Mouse (Mus musculus): ENCODE measurements around the gene Apol9a. TPM values are rescaled to one million over a fixed set of nuclear protein-coding genes. Genes with fewer than 3 reads are reported as not detected.
A peak's percentile ranks its signal among the peaks of the same experiment; 100 is the strongest.

Gene Apol9a
- total RNA-seq, 2 experiments from 2014 or later, result not detected

DNA sequence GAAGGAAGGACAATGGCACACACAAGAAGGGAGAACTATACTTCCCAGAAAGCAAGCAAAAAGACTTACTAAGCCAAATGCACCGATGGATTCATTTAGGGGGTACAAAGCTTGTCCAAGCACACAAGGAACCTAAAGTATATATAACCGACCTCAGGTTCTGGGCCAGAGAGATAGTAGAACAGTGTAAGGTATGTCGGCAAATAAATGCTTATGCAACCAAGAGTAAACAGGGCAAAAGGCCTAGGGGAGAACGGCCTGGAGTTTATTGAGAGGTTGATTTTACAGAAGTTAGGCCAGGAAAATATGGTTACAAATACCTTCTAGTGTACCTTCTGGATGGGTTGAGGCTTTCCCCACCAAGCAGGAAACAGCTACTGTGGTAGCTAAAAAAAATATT, 33.5 kb downstream of the Apol9a start:
- no peak for DNase-seq (ENCODE audit: low spot score in 2 of 2)

DNA sequence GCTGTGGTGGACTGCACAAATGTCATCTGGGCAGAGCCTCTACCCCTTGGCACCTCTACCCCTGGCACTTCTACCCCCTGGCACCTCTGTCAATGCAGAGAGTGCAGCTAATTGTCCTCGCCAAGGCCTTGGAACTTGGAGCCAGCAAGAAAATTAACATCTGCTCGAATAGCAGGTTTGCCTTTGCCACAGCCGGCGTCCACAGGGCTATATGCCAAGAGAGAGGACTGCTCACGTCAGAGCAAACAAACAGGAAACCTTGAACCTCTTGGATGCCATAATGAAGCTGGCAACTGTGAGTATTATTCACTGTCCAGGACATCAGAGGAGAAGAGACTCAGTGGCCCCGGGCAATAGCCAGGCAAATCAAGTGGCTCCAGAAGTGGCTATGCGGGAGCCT, 34.0 kb downstream of the Apol9a start:
- no peak for DNase-seq (ENCODE audit: low spot score in 2 of 2)

DNA sequence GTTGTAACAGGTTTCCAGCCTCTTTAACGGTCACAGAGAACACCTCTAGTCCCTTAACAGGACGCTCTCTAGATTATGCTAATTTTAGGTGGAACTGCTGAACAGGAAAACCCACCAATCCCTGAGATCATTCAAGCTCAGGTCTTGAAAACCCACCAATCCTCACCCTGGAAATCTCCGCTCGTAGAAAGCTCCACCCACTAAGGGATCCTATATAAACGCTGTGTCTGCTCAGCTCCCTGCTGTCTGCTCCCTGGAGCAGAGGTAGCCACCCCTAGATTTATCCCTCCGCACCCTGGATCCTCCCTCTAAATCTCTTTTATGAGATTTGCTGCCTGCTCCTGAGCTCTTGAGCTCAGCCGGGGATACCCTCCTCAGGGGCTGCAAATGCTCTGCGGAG, 40.3 kb downstream of the Apol9a start:
- DNase-seq (ENCODE audit: low spot score in 2 of 2), result no peak

DNA sequence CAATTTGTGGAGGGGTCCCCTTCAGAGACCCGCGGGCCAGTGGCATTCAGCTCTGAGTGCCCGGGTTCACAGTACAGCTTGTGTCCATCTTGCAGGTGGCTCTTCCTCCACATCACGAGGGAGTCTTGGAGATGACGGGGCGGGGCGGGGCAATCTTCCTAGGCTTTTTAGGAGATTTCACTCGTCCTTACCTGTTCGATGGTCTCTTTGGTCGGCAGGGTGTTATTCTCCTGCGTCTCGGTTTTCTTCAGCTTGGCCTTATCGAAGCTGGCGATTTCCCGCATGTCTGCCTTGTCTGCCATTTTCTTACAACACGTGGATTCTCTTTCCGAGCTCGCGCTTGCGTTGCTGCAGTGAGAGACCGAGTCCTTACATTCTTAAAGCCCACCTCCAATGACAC, 41.0 kb downstream of the Apol9a start:
- DNase-seq (ENCODE audit: low spot score in 2 of 2), result no peak

DNA sequence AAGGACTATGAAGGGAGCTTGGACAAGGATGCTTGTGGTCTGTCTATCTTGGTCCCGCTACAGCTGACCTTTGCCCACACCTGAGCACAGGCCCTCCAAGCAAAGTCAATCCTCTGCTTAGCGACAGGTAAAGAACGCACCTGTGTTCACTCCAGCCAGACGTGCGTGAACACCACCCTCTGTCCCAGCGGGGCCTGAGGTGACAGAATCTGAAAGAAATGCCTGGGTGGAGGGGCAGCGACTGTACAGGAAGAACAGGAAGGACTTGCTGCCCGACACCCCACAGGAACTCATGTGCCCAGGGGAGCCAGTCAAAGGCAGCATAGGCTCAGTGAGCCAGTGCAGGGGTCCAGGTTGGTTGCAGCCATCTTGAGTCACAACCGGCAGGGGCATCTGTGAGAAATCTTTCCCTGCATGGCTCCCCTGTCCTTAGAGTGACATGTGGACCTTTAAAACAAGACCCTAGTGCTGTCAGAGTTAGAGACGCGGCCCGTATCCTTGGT, 42.1 kb downstream of the Apol9a start:
- DNase-seq (ENCODE audit: low spot score in 2 of 2), result no peak

DNA sequence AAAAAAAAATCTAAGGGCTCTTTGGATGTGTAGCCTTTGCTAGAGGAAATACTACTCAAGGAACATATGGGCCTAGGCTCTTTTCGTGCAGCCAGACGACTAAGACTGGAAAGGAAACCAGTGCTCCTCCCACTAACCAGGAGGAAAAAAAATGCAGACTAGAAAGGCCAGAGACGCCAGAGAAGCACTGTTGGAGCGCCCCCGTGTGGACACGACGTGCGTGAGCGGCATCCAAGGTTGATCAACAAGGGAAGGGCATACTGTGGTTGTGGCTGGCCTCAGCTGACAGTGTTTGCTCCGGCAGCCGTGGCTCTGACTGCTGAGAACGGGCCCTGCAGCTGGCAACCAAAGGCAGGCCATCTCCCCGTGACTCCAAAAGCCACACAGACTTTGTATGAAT, 42.8 kb downstream of the Apol9a start:
- peak; percentile 91 to 98 for DNase-seq (ENCODE audit: low spot score in 2 of 2)

DNA sequence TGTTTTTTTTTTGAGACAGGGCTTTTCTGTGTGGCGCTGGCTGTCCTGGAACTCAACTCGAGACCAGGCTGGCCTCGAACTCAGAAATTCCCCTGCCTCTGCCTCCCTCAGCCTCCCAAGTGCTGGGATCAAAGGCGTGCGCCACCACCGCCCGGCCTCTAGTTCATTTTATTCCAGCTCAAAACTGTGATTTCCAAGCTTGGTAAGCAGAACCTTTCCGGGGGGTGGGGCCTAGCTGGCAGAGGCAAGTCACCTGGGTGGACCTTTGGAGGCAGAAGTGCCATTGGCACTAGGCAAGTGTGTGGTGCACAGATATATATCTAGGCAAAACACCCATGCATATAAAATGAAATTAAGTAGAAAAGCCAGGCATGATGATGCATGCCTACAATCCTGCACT, 43.4 kb downstream of the Apol9a start:
- DNase-seq (ENCODE audit: low spot score in 2 of 2), result no peak

DNA sequence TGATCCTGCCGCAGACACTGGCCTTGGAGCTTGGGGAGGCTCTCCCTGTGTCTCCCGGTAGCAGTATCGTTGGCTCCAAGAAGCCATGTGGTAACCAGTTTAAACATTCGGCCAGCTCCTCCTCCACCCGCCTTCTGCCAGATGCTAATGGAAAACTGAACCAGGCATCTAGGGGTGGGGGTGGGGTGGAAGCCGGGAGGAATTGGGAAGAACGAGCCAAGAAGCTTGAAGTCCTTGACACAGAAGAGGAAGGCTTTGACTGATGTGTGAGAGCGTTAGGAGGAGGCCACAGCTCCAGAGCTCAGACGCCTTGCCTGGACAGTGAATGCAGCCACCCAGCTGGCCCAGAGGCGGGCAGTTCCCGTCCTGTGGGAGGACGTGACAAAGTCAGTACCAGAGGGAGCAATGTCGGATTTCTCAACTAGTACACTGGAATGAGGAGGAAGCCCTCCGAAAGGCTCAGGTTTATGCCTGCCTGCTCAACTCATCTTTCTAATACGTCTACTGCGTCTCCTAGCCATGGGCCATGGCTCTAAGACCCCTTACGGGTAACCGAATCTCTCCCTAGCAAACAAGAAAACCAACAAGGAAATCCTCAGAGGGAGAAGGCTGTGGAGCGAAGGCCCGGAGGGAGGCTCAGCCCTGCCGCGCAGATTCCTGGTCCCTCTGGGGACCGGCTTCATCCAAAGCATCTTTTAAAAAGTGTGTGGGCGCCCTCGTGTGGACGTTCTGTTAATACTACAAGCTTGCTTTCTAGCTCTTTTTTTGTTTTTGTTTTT, 44.0 kb downstream of the Apol9a start:
- DNase-seq (ENCODE audit: low spot score in 2 of 2), result peak; percentile 67 to 86

DNA sequence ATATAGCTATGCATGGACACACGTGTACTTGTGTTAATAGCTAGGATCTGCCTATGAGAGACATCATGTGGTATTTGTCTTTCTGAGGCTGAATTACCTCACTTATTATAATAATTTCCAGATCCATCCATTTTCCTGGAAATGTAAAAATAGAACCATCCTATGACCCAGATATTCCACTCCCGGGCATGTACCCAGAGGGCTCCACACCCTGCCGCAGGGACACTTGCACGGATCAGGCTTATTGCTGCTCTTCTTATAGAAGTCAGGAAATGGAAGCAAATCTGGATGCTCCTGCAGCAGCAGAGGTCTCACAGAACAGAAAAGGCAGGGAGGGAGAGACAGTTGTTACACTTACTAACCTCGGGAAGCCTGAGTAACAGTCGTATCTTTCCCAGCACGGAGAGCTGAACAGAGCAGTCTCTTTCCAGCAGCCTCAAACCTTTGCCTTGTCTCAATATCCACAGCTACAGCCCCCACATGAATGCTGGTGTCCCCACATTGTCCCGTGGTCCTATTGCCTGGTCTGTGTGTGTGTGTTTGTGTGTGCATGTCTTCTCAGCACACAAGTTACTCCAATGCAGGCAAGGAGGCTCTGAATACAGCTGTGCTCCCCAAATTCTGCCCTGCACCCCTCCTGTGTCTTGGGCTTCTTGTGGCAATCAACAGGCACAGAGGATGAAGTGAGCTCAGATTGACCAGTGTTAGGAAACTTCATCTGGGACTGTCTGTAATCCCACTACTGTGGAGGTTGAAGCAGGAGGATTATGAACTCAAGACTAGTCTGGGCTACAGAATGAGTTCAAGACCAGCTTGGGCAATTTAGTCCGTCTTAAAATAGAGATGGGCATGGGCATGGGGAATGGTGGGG, 45.0 kb downstream of the Apol9a start:
- DNase-seq (ENCODE audit: low spot score in 2 of 2), result no peak

DNA sequence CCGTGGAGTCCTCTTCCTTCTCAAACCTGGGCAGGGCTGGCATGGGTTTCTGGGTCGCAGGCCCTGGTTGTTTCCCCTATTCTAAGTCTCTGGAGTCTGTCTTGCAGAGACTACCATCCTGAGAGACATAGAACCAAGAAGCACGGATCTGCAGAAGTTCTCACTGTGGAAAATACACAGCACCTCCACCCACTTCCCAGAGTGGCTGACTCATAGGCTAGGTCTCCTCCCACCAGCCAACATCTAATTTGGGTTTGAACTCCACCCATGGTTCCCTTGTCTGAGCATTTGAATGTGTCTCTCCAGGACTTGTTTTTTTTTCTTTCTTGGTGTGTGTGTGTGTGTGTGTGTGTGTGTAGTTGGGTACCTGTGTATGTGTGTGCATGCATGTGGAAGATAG, 46.9 kb downstream of the Apol9a start:
- DNase-seq (ENCODE audit: low spot score in 2 of 2), result peak; percentile 53 to 79

DNA sequence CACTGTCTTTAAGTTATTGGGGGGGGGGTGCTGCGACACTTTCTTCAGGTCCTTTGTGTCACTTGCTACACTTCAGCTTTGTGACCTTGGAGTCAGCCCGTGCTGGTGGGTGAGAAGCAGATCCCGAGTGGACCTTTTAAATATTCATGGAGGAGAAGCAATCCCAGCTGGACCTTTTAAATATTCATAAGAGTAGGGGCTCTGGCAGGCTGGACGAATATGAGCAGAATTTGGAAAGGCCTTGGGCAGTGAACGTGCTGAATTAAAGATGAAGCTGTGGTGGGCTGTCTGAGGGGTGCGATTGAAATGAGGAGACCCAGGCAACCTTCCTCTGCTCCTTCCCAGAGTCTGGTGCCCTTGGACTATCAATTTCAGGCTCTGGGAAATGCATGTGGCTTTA, 47.4 kb downstream of the Apol9a start:
- no peak for DNase-seq (ENCODE audit: low spot score in 2 of 2)

DNA sequence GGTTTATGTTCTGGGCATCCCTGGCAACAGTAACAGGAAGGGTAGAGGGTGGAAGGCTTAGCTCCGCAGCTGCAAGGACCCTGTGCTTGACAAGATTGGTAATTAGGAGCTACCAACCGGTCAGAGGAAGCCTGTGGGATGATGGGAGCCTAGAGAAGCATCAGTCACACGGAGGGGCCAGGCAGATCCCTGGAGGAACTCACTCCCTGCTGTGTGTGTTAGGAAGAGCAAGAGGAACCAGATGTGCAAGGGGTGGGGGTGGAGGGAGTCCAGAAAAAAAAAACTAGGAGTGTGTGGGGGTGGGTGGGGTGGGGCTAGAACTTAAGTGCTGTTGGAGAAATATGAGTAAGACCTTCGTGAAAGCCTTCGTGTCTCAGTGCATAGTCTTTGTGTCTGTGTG, 48.0 kb downstream of the Apol9a start:
- DNase-seq (ENCODE audit: low spot score in 2 of 2), result no peak

DNA sequence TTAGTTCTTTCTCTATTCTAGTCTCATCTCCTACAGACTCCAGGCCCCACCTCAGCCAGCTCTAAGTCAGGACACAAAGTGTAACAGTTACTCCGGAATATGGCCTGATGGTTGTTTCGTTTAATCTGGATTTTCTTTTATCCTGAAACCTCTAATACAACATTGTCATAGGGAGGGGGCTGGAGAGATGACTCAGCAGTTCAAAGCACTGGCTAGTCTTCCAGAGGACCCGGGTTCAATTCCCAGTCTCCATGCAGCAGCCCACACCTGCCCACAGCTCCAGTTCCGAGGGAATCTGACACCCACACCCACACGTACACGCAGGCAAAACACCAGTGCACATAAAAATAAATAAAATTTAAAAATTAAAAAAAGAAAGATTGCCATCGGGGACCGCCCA, 51.0 kb downstream of the Apol9a start:
- no peak for DNase-seq (ENCODE audit: low spot score in 2 of 2)

DNA sequence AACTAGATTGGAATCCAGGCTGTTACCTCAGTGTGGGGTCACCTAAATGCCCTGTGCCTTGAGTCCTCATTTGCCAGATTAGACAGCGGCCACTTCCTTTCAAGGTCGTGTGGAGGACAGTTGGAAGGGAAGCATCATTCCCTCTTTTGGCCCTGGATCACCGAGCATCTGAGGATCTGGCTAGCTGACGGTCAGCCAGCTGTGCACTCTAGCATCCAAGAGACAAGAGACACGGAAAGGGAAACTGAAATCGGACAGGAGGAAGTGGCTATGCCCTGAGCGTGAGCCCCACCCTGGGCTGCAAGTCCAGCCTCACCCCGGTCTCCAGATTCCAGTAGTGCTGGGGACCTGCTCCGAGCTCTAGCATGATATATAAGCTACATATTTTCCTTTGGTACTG, 51.4 kb downstream of the Apol9a start:
- DNase-seq (ENCODE audit: low spot score in 2 of 2), result no peak

DNA sequence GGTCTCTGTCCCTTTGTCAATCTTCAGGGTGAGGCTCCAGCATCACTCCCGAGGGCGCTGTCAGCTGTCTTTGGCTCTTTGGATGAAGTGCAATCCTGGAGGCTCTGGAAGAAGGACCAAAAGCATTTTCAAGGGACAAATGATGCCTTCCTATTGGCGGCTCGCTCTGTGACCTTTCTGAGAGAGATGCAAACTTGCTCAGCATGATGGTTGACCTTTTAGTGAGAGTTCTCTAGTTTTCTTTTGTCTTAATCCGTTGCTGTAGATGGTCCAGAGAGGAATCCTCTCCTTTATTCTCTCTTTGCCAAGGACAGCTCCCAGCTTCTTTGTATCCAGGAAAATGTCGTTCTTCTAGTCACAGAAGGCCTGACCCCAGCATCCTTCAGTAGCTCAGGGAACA, 51.9 kb downstream of the Apol9a start:
- no peak for DNase-seq (ENCODE audit: low spot score in 2 of 2)

DNA sequence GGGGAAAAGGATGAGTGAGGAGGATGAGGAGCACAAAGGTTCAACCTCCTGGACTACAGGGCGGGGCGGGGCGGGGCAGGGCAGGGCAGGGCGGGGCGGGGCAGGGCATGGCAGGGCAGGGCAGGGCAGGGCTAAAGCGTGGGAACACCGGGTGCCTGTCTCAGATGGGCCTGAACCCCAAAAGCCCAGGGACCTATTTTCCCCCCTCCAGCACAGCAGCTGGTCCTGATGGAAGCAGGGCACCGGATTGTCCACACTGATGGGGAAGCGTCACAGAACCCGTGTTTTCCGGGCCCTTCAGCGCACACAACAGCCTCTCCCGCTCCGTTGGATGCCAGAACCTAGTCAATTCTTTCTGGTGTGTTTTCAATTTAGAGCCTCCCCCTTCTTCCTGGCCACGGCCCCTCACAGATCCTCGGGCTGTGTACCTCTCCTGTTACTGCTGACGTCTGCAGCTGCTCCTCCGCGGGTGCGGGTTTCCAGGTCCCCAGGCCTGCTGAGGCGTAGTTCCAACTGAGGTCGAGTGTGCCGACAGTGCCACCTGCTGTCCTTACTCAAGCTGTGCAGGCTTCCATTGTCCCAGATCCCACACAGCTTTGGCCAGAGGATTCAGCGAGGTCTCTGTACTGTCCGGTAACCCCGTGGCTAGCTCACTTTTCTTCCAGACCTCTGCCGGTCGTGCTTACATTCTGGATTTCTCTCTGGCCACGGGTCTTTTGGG, 52.5 kb downstream of the Apol9a start:
- DNase-seq (ENCODE audit: low spot score in 2 of 2), result peak; percentile 81 to 93

DNA sequence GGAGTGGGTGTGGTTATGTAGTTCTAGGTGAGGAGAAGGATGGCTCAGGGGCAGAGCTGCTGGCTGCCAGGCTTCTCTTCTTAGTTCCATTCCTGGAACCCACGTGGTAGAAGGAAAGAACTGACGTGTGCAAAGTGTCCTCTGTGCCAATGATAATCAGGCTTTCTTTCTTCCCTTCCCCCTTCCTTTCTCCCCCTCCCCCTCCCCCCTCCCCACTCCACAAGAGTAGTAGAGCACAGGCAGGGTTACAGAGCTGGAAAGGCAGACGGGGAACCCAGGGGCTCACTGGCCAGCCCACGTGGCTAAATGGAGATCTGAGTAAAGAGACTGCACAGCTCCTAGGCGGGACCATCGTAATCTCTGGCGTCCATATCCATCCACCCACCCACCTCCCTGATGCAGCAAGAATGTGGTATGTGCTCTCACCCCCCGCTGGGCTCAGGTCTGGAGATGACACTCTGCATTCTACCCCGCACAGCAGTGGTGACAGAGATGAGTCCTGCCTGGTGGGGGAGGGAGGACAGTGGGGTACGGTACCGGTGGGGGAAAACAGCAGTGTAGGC, 54.6 kb downstream of the Apol9a start:
- DNase-seq (ENCODE audit: low spot score in 2 of 2), result no peak

DNA sequence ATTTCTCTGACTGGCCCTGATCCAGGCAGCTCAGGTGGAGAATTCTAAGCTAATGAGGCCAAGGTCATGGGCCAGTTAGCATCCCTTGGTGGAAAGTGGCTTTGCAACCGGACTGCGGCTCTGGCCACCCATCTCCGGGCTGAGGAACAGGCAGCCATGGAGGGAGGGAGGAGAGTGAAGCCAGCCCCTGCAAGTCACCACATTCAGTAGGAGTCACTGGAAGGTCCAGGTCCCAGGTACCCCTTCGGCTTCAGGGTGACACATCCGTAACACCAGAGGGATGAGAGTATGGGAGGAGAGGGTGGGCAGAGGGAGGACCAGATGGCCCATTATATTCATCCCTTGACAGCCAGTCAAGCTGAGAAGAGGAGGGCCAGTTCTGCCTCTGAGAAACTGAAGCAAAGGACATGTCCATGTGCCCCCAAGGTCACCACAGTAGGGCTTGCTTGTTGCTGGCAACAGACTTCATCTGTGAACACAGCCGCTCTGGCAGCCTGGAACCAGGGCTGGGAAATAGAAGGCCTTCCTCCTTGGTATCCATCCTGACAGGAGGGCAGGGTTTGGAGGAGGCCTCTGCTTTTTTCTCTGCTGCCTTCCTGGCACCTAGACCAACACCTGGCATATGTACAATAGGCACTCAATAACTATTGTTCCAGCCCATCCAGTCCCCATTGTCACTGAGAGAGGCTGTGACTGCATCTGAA, 55.9 kb downstream of the Apol9a start:
- no peak for DNase-seq (ENCODE audit: low spot score in 2 of 2)

DNA sequence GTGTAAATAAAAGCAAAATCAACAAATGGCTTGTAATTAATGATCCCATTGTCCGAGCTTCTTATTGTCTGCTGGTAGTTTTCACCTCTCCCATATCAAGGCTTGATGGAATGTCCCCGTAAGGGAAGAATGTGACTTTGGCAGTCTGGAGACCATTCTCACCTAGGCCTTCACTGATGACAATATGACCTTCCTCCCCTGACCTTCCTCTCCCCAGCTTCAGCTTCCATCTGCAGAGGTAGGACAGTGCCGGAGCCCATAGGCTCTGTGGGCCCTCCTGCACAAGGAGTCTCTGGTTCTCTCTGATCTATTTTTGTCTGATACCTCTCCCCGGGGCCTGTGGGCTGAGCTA, 56.5 kb downstream of the Apol9a start:
- no peak for DNase-seq (ENCODE audit: low spot score in 2 of 2)

Data from layer of hippocampus, adult 18-20 months (tissue).